Mouse (Mus musculus) lung, postnatal 10 days (tissue): ENCODE measurements around the gene Ms4a4c.
A peak's percentile ranks its signal among the peaks of the same experiment; 100 is the strongest.
"Not testable (repeated sequence)": the region's sequence is repeated elsewhere in the genome, so short reads cannot be mapped to it uniquely, and the experiment has no call there.

Source experiments
- DNase-seq: peaks from one replicate; pipeline ENCODE4 v3.0.0; 2021

Ms4a4c gene

DNA sequence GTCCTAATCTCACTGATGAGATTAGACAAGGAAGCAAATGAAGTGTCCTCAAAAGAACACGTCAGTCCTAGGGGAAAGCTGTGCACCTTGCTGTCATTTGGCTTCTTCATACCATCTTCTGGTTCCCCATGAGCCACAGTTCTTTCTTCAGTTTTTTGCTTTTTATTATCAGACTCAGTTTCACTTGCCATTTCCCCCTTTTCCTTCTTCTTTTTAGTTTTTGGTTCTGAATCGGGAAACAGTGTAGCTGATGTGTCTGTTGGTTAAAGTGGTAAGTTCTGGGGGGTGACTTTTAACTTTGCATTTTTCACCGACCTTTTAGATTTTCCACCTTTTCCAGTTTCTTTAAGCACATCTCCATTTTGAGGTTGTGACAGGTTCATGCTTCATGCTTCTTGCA, at the start of gene Ms4a4c:
Gene Ms4a4c (plus strand): TSS at position 244 of the 400 bp plus-strand sequence.
- no peak for DNase-seq

DNA sequence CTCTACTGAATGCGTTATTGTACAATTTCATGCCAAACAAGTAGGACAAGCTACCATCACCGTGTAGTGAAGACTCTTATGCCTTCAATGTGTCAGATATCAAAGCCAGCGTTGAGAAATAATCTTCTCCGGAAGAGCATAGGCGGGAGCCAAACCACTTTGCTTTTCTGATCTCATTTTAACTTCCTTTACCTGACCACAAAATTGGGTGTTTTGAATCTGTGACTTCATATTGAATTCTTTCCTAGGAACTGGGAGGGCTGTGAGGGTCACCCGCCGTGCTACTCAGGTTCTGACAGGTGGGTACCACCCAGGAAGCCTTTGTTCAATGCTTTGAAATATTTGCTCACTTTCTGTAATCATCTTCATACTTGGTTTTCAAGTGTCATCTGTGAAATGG, 48.8 kb upstream of the Ms4a4c start:
- DNase-seq: no peak

DNA sequence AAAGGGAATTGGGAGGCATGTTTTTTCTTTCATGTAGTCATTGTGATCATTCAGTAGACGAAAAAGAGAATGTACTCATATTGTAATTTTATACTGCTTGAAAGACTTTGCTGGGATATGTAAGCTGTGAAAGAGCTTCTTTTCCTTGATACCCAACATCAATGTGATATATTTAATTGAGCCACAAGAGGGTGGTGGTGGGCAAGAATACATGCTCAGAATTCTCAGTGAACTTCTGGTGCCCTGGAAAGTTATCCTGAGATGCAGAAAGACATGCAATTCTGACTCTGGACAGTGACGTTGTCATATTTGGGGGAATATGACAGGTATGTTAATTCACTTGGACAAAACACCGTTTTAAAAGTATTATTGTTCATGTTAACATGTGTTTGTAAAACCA, 44.5 kb upstream of the Ms4a4c start:
- peak; percentile 24 for DNase-seq

DNA sequence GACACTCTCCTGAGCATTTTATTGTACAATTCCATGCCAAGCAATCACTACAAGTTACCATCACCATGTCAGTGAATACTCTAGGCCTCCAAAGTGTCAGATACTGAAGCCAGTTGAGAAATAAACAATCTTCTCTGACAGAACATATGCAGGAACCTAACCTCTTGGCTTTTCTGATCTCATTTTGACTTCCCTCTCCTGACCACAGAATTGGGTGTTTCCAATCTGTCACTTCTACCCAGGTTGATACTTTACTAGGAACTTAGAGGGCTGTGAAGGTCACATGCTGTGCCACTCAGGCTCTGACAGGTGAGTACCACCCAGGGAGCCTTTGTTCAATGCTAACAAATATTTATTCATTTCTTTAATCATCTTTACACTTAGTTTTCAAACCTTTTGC, 42.6 kb upstream of the Ms4a4c start:
- no peak for DNase-seq

DNA sequence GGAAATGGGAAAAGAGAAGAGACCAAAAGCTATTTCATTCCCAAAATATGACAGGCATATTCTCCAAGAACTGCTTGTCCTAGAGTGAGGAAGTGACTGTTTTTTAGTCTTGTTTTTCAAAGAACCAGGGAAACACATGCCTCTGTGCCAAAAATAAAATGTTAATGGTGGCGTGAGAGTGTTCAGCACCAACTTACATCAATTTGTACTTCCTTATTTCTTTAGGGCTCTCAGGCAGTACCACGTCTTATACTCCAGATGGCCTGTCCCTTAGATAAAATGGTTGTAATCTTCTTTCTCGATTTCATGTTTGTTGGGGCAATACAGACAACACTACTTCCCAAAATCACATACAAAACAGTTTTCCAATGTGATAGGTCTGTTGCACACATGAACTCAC, 36.3 kb upstream of the Ms4a4c start:
- no peak for DNase-seq

DNA sequence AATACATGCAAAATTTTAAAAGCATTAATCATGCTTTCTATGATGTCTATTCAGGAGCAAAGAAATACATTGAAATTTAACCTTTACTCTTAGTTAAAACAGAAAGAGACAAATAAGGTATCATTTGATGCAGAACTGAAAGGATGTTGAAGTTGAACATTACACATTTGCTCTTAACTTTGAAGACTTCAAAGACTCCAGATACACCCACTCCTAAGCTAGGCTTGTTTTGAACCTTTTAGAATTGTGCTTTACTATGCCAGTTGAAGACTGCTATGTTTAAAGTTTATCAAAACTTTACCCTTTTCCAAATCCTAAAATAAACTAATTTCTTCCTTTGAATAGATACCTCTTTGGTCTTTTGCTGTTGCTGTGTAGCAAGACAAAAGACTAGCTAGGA, 33.4 kb upstream of the Ms4a4c start:
- DNase-seq: no peak

DNA sequence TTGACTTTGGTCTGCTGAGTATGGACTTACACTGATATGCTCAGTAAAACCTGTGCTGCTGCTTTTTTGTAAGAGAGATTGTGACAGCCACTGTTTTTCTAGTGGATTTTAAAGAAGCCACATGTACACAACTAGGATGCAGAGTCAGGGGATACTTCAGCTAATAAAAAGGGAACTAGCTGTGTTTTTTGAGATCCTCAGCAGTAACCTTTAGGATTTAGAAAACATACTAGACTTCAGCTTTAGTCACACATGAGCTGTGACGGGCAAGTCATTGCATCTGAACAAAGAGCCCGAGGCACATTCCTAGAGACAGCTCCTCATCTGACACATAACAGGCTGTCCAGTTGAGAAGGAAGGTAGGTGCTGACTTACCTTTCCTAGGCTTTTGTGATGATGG, 29.3 kb upstream of the Ms4a4c start, which contains the start of gene Ms4a4a:
Gene Ms4a4a (plus strand): TSS at position 251 of the 400 bp plus-strand sequence.
- DNase-seq: no peak

DNA sequence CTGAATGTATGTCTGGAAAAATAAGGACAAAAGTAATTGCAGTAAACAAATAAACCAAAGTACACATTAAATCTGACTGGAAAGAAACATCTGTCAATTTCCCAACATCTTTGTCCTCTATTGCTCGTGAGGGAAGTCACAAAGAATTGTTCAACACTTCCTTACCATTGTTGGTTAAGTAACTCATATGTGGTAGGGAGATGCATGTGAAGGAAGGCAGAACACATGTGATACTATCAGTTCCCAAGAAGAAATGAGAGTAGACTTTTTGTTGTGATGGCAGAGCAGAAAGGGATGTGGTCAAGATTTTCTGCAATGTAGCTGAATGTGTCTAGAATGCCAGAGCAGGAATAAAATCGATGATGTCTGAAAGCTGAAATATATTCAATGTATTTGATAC, 28.2 kb upstream of the Ms4a4c start:
- no peak for DNase-seq

DNA sequence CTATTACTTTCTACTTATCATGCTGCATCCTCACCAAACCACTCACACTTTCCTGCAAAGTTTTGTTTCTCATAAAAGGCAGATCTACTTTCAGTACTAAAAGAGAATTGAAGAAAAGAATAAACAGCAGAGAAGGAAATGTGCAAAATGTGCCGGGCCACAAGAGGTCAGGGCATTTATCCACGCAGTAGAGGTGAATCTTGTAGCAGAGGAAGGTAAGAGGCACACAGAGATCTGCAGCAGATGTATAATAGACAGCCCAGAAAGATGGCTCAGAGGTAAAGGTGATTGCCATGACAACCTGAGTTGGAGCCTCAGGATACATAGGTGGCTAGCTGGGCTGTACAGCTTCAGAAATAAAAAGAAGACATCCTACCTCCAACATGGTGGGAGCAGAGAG, 17.5 kb upstream of the Ms4a4c start:
- no peak for DNase-seq

DNA sequence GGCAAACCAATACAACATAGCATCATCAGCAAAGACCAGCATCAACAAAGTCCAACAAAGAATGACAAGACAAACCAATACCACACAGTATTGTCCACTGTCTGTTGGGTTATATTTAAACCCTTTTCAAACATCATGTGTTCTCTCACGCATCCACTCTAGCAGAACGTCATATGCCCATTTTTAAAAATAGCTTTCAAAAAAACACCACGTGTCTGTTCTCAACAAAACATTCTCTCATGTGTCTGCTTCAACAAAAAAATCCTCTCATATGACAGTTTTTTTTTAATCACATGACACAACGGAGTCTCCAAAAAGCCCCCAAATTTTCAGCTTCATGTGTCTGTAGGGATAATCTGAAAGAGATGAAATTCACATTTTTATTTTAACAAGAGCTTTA, 16.9 kb upstream of the Ms4a4c start:
- DNase-seq: no peak

DNA sequence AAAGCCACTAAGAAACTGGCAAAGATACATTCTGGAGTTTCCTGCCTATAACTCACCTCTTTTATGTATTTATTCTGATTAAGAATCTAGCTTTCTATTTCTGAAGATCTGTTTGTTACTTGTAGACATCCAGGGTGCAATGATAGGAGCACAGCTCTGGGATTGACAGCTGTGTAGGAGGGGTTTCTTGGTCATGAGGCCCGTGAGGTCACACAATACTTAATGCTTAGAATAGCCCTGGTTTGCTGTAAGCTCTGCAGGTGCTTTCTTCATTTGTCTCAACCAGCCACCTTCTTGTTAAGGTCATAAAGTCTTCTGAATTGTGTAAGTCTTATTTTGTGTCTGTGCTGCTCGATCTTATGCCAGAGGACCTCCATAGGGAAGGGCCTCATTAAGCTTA, 15.6 kb upstream of the Ms4a4c start:
- no peak for DNase-seq

DNA sequence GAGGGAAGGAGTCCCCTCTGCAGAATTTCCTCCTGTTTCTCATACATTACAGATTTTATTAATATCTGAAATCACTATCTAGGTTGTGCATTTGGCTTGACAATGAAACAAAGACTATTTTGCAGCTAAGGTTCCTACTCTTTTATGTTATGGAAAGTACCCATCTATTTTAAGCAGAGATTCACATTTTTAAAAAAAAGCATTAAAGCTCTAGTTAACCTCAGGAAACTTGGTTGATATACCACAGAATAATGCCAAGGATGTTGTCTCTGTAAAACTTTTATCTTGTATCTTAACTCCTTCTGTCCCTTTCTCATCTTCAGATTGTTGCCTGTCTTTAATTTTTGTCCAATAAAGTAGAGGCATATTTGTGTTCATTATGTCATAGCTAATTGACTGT, 8.8 kb upstream of the Ms4a4c start:
- DNase-seq: no peak

DNA sequence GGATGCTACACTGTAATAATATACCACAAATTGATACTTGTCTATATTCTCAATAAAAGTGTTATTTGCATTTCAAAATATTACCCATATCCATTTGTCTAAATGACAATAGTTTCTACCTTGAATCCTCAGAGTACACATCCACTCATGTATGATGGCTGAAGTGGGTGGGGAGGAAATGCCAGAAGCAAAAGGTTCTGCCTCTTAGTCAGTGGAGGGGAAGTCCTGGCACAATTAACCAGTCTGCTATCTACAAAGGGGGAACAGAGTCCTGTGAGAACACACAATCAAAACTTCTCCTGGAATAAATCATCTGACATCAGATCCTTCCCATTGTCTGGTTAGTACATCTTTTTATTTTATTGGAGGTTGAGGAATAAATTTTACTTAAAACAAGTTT, 2.9 kb downstream of the Ms4a4c start:
- DNase-seq: no peak

DNA sequence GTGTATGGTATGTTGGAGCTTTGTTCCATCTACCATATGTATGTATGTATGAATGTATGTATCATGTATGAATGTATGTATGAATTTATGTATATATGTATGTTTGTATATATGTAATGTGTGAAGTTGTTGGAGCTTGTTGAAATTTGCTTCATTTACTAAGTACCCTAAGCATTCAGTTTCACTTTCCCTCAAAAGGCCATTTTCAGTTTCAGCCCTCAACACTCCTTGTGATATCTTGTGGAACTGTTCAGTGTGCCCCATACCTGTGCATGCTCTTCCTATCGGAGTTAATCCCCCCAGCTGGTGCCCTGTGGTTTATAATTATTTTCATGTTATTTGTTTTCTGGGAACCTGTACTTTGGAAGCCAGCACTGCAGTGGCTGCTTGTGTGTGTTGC, 4.0 kb downstream of the Ms4a4c start:
- DNase-seq: no peak

DNA sequence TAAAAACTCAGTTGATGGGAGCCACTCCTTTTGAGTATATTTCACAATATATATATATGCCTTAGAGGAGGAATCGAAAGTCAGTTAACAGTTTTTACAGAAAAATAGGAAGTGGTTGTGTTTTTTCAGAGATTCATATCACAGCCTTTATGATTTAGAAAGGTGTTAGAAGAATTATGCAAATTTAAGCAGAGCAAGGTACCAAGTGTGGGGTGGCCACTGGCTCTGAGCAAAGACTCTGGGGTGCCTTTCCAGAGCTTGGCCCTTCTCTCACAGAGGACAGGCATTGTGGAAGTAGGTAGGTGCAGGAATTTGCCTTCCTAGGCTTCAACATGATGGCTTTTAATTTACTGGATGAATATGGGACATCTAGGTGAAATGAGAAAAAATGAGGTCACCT, 7.1 kb downstream of the Ms4a4c start:
- DNase-seq: no peak

DNA sequence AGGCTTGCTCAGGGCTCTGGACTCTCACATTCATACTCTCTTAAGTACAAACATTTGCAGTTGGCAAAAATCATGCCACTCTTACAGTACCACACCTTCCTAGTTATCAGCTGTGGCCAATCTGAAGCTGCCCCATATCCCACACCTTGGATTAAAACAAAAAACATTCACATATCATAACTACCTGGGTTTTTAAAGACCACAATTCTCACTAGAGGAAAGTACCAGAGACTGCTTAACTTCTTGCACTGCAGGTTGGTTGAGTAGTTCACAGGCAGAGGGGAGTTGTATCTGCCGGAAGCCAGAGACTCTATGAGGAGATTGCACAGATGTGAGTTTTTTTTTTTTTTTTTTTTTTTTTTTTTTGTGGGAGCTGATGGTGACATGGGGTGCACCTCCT, 9.5 kb downstream of the Ms4a4c start:
- DNase-seq: no peak

DNA sequence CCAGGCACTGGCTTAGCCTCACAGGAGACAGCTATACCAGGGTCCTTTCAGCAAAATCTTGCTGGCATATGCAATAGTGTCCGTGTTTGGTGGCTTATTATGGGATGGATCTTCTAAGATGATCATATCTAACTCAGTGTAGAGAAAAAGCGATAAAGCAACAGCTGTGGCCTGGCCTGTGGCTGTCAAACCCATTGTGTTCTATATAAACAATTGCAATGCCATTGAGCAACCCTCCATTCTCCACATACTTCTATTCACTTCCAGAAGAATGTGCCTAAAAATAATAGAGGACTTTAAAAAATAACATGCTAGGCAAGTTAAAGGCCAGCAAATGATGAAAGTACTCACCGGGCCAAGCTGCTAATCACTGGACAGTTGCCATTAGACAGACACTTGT, 11.0 kb downstream of the Ms4a4c start:
- no peak for DNase-seq

DNA sequence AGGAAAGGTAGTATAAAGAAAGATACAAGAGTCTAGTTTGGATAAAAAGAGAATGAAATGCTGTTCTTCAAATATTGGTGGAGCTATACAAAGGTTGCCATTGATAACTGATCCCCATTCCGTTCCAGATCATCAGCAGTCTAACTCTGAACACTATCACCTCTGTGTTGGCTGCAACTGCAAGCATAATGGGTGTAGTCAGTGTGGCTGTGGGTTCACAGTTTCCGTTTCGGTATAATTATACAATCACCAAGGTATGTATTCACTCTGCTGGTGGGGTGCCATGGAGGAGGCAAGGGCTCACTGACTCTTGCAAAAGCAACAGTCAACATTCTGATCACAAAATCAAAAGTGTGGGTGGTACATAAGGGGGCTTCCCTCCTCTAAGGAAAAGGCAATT, 14.3 kb downstream of the Ms4a4c start:
- not testable (repeated sequence) for DNase-seq

DNA sequence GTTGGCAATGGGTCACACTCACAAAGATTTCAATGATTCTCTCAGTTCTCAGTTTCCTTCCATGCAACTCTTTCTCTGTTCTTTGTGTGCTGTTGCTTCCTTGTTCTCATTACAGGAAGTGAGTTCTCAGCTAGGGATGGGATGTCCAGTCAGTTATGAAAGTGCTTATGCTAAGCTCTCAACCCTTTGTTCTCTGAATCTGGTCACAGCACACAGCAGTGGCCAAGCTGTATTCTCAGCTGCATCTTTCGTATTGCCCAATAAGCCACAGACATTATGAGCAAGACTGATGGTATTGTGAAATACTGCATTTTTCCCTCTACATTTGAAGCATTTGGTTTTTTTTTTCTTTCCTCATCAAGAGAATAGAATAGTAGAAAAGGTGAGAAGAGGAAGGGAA, 26.6 kb downstream of the Ms4a4c start:
- not testable (repeated sequence) for DNase-seq

DNA sequence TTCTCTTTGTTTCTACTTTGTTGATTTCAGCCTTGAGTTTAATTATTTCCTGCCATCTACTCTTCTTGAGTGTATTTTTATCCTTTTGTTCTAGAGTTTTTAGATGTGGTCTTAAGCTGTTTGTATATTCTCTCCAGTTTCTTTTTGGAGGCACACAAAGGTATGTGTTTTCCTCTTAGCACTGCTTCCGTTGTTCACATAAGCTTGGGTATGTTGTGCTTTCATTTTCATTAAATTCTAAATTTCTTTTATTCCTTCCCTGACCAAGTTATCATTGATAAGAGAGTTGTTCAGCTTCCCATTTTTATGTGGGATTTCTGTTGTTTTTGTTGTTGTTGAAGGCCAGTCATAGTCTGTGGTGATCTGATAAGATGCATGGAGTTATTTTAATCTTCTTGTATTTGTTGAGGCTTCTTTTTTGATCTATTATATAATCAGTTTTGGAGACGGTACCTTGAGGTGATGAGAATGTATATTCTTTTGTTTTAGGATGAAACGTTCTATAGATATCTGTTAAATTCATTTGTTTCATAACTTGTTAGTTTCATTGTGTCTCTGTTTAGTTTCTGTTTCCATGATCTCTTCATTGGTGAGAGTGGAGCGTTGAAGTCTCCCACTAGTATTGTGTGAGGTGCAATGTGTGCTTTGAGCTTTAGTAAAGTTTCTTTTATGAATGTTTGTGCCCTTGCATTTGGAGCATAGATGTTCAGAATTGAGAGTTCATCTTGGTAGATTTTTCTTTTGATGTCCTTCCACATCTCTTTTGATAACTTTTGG, 30.7 kb downstream of the Ms4a4c start:
- no peak for DNase-seq

DNA sequence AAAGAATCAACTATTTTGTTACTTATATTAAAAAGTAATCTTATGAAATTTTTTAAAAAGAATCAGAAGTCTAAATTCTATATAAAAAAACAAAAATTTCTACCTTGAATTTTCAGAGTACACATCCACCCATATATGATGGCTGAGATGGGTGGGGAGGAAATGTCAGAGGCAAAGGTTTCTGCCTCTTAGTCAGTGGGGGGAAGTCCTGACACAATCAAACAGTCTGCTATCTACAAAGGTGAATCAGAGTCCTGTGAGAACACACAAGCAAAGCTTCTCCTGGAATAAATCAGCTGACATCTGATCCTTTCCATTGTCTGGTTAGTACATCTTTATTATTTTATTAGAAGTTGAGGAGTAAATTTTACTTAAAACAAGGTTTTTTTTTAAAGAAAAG, 38.8 kb downstream of the Ms4a4c start, which contains the start of gene Ms4a4b:
Gene Ms4a4b (plus strand): TSS at position 216 of the 400 bp plus-strand sequence.
- no peak for DNase-seq

DNA sequence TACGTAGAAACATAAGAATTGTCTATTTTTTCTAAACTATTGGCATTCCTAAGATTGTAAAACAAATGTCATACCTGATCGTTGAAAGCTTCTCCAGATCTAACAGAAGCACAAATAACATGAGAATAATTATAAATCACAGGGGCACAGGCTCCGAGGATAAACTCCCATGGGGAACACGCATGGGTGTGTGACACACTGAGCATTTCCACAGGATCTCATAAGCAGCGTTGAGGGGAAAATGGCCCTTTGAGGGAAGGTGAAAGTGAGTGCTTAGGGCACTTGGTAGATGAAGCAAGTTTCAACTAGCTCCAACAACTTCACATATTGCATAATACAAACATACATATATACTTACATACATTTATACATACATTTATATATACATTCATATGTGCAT, 39.4 kb downstream of the Ms4a4c start:
- DNase-seq: no peak

DNA sequence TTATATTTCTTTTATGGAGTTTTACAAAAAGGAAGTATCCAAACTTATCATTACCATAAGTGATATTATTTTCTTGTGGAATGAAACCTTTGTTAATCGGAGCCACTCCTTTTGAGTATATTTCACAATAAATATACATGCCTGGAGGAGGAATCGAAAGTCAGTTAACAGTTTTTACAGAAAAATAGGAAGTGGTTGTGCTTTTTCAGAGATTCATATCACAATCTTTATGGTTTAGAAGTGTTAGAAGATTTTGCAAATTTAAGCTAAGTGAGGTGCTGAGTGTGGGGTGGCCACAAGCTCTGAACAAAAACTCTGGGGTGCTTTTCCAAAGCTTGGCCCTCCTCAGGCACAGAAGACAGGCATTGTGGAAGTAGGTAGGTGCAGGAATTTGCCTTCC, 42.7 kb downstream of the Ms4a4c start:
- no peak for DNase-seq

DNA sequence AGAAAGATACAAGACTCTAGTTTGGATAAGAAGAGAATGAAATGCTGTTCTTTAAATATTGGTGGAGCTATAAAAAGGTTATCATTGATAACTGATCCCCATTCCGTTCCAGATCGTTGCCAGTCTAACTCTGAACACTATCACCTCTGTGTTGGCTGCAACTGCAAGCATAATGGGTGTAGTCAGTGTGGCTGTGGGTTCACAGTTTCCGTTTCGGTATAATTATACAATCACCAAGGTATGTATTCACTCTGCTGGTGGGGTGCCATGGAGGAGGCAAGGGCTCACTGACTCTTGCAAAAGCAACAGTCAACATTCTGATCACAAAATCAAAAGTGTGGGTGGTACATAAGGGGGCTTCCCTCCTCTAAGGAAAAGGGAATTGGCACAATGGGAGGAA, 54.5 kb downstream of the Ms4a4c start:
- DNase-seq: not testable (repeated sequence)

DNA sequence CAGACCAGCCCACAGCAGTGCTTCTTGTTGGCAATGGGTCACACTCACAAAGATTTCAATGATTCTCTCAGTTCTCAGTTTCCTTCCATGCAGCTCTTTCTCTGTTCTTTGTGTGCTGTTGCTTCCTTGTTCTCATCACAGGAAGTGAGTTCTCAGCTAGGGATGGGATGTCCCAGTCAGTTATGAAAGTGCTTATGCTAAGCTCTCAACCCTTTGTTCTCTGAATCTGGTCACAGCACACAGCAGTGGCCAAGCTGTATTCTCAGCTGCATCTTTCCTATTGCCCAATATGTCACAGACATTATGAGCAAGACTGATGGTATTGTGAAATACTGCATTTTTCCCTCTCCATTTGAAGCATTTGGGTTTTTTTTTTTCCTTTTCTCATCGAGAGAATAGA, 60.2 kb downstream of the Ms4a4c start:
- not testable (repeated sequence) for DNase-seq
